Mouse (Mus musculus) left cerebral cortex, adult 2 months (tissue): ENCODE measurements around the gene Plxnb1. TPM values are rescaled to one million over a fixed set of nuclear protein-coding genes. Genes with fewer than 3 reads are reported as not detected.

Experiments used
- DNase-seq, 2 experiments: peaks; one replicate each; pipeline ENCODE4 v3.0.0; 2021 to 2022; ENCODE audit warnings: low spot score in 2 of 2, mixed read lengths in 1 of 2; ENCODE audit errors: extremely low spot score in 1 of 2
- H3K27ac ChIP-seq: fragments of 200-600 bp; 2 replicates; pipeline ENCODE4 v1.8.1; 2022
- H3K4me3 ChIP-seq: fragments of 200-600 bp; 2 replicates; pipeline ENCODE4 v1.8.1; 2022
- CTCF ChIP-seq: fragments of 200-600 bp; IDR thresholded peaks from 2 replicates; pipeline ENCODE4 v1.8.1; 2022; ENCODE audit warnings: antibody characterized with exemption, mild to moderate bottlenecking, moderate library complexity
- intact Hi-C: fragments of 180-260 bp; cut with DNase I; formaldehyde crosslinking; loops from one replicate; pipeline ENCODE4 v1.15.1; 2025
- total RNA-seq, 2 experiments: library from RNA; stranded (reverse); gene quantifications; 2 replicates each; pipeline ENCODE4 v1.2.3; 2021

The Plxnb1 gene
- total RNA-seq, 2 experiments from 2014 or later: 65.0 to 70.5 TPM

DNA sequence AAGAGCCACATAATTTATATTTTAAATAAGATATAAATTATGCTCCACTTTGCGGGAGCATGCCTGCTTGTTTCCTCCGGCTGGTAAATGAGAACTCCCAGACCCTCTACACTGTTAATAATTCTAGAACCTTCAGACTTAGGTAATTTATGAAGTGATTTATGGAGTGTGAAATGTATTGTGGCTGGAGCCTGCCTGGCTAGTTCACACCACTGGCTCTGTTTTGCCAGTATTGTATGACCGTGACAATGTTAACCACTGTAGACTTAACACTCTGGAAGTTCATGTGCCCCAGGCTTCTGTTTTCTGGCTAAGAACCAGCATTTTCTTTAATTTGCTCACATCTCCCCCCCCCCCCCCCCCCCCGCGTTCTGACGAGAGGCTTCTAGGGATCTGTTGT, 12.2 kb downstream of the Plxnb1 start:
- Histone ChIP-seq H3K27ac (no peak overlapping the region), H3K4me3 (no peak overlapping the region)
- intact Hi-C loops: no loop called here
- no peak for TF ChIP-seq CTCF
- DNase-seq: no peak

DNA sequence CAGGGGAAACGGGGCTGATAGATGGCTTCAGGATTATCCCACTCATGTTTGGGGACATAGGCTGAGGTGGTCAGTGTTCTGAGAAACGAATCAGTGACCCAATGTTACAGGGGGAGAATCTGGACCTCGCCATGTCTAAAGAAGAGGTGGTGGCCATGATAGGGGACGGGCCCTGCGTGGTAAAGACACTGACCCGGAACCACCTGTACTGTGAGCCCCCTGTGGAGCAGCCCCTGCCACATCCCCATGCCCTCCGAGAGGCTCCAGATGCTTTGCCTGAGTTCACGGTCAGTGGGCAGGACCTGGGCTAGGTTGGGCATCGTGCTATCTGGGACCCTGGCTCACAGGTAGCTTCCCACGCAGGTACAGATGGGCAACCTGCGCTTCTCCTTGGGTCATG, 15.1 kb downstream of the Plxnb1 start:
- DNase-seq: no peak
- Histone ChIP-seq H3K27ac (no peak overlapping the region), H3K4me3 (no peak overlapping the region)
- intact Hi-C loops: no loop called here
- no peak for TF ChIP-seq CTCF

DNA sequence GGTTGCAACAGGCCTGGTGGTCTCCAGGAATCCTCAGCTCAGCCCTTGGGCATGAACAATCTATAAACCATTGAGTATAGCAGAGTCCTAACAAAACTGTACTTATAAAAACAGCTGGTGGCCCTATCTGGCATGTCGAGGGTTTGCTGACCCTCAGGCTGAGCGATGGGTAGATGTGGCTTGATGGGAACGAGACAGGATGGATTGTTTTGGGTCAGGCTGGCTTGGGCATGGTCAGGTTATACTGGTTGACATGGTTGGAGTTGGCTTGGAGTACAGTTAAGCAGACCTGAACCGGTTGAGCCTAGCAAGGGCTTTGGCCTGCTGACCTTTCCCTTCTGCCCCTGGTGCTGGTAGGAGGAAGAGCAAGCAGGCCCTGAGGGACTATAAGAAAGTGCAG, 15.9 kb downstream of the Plxnb1 start:
- no peak overlapping the region for H3K27ac ChIP-seq
- H3K4me3 ChIP-seq: no peak overlapping the region
- DNase-seq: no peak
- no peak for TF ChIP-seq CTCF
- intact Hi-C loops: no loop called here

DNA sequence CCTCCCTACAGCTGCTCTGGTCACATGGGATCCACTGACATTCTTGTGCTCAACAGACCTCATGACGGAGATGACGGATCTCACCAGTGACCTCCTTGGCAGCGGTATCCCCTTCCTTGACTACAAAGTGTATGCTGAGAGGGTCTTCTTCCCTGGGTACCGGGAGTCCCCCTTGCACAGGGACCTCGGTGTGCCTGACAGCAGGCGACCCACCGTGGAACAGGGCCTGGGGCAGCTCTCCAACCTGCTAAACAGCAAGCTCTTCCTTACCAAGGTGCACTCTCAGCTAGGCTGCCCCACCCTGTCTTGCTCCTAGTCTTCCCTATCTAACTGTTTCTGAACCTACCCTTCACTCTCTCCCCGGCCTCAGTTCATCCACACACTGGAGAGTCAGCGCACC, 16.4 kb downstream of the Plxnb1 start:
- DNase-seq: no peak
- TF ChIP-seq CTCF: no peak
- Histone ChIP-seq H3K4me3 (no peak overlapping the region), H3K27ac (no peak overlapping the region)
- intact Hi-C loops: no loop called here

DNA sequence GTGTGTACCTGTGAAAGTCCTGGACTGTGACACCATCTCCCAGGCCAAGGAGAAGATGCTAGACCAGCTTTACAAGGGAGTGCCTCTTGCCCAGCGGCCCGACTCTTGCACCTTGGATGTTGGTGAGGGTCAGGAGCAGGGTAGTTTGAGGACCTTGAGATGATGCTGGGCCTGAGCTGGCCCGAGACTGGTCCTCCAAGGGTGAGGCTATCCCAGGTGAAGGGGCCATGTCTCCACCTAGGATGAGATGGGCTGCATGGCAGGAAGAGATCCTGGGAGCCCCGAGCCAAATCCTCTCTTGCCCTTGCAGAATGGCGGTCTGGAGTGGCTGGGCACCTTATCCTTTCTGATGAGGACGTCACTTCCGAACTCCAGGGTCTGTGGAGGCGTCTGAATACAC, 18.1 kb downstream of the Plxnb1 start:
- no peak for TF ChIP-seq CTCF
- no peak overlapping the region for H3K27ac ChIP-seq
- H3K4me3 ChIP-seq: no peak overlapping the region
- no peak for DNase-seq
- intact Hi-C loops: no loop called here

DNA sequence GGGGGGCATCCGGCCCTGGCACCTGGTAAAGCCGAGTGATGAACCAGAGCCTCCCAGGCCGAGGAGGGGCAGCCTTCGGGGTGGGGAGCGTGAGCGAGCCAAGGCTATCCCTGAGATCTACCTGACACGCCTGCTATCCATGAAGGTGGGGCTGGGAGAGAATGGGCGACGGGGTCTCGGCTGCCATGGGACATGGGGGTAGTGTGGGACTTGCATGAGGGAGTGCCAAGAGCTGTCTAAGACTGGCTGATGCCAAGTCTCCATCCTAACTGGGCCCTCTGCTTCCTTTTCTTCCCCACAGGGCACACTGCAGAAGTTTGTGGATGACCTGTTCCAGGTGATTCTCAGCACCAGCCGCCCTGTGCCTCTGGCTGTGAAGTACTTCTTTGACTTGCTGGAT, 19.1 kb downstream of the Plxnb1 start:
- TF ChIP-seq CTCF: no peak
- Histone ChIP-seq H3K27ac (no peak overlapping the region), H3K4me3 (no peak overlapping the region)
- no peak for DNase-seq
- intact Hi-C loops: no loop called here

DNA sequence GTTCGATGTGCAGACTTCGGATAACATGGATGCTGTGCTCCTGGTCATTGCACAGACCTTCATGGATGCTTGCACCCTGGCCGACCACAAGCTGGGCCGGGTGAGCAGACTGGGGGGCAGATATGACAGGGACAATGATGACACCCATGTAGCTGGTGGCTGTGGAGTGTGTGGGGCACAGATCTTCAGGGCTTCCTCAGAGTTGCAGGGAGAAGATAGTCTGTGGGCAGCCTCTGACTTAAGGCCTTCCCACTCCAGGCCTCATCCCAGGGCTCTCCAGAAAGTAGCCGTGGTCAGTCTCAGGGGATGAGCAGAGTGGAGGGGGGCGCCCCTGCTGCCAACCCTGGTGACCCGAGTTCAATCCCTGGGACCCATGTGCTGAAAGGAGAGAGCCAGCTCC, 19.7 kb downstream of the Plxnb1 start:
- no peak overlapping the region for H3K4me3 ChIP-seq
- TF ChIP-seq CTCF: no peak
- DNase-seq: no peak
- no peak overlapping the region for H3K27ac ChIP-seq
- intact Hi-C loops: no loop called here

DNA sequence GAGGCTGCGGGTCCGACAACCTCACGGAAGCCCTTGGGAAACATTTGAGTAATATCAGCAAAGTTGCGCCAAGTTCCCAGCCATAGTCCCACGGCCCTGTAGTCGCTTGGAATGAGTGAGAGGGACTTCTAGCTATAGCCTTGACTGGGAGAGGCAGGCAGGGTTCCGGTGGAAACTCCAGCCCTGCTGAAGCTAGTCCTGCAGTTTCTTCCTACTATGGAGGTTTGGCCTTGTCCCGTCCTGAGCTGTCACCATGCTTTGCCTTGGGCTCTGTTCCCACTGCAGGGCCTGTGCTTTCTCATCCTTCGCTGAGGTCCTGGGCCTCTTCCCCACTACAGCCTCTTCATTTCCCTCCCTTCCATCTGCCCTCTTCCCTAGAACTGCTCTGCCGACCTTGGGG, 21.0 kb downstream of the Plxnb1 start:
- no peak for TF ChIP-seq CTCF
- no peak overlapping the region for H3K27ac ChIP-seq
- no peak overlapping the region for H3K4me3 ChIP-seq
- no peak for DNase-seq
- intact Hi-C loops: no loop called here

DNA sequence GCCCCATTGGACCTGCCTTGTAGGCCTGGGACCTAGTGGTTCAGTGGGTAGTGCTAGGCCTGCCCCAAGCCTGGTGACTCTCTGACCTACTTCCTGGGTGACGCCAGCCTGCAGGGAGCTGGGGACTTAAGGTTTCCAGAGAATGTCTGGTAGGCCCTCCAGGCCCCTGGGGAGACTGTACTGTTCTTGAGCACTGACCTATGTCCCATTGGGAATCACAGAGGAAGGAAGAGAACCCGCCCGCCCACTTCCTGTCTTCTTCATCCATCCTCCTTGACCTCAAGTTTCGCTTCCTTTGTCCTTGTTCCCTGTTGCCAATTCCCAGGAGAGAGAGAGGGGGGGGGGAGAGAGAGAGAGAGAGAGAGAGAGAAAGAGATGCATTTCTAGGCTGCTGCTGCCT, 22.9 kb downstream of the Plxnb1 start:
- DNase-seq: no peak
- intact Hi-C loops: no loop called here
- TF ChIP-seq CTCF: no peak
- Histone ChIP-seq H3K27ac (no peak overlapping the region), H3K4me3 (no peak overlapping the region)

DNA sequence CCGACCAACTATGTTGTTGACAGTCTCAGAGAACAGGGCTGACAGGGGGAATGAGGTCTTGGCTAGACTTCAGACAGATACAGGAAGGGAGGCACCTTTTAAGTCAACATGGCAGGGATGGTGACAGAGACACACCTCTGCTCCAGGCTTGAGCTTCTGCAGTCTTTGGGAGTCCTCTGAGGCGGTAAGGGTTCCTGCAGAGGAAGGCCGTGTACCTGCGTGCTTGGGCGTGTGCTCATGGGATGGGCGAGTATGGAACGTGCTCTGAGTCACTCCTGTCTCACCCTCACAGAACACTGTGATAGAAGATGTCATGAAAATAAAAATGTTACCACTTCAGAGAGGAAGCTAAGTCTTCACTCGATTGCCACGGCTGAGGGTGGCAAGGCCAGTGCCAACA, 24.4 kb downstream of the Plxnb1 start:
- intact Hi-C loops: no loop called here
- DNase-seq: no peak

DNA sequence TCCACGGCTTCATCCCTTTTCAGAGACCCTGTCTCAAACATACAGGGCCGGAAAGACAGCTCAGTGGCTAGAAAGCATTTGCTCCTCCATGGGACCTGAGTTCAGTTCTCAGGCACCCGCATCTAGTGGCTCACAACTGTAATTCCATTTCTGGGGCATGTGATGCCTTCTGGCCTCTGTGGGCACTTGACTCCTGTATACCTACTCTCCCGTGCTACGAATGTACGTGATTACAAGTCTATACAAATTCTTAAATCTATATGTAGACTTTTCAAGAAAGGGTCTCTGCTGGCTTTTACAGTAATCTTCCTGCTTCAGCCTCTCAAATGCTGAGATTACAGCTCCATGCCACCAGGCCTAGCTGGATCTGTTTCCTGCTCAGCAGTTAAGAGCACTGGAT, 25.8 kb downstream of the Plxnb1 start:
- intact Hi-C loops: loop anchor here (10.0 kb wide), 2 partner anchors 714 to 744 kb away; partner anchors contain the start of gene Nme6
- Histone ChIP-seq H3K27ac (no peak overlapping the region), H3K4me3 (no peak overlapping the region)
- no peak for TF ChIP-seq CTCF
- DNase-seq: no peak

More for the DNA sequence above, 24.4 kb downstream of the Plxnb1 start:
- TF ChIP-seq CTCF: no peak
- no peak overlapping the region for H3K27ac ChIP-seq
- no peak overlapping the region for H3K4me3 ChIP-seq

DNA sequence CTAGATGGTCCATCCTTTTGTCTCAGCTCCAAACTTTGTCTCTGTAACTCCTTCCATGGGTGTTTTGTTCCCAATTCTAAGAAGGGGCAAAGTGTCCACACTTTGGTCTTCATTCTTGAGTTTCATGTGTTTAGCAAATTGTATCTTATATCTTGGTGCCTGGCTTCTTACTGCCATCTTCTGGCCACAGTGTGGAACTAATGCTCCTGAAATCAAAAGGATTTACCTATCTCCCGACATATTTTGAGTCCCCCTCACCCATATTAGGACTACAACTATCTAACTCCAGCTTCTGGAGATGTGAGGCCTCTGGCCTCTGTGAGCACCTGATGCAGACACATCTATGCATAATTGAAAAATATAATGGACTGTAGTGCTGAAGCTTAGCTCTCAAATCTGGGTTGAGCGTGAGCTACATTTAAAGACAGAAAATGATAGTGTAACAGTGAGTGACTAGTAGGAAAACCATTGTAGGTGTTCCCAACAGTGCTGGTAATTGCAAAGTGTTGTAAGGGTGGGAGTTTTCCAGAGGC, 27.4 kb downstream of the Plxnb1 start:
- no peak for DNase-seq
- peak; percentile 72 for TF ChIP-seq CTCF
- intact Hi-C loops: loop anchor here (1.0 to 10.0 kb wide), 4 partner anchors 34 to 742 kb away; partner anchors contain the start of gene Nme6
- Histone ChIP-seq H3K4me3 (no peak overlapping the region), H3K27ac (no peak overlapping the region)

DNA sequence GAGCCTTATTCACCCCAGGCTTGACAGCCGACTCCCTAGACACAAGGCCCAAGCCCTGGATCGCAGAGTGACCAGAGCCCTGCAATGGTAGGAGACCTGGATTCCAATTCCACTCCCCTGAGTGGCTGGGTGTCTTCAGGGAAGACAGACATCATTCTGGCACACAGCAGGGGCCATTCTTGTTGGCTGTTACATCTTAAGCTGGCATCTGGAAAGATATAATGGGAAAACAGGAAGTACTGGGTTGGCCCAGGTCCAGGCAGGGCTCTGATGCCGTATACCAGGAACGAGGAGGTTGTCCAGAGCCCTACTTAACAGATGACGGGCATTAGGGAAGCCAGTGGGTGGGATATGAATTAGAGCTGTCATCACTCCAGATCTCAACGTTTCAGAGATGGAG, 28.1 kb downstream of the Plxnb1 start:
- intact Hi-C loops: loop anchor here (2.0 to 10.0 kb wide), 3 partner anchors 122 to 742 kb away; partner anchors contain the start of gene Nme6
- H3K4me3 ChIP-seq: no peak overlapping the region
- no peak for TF ChIP-seq CTCF
- H3K27ac ChIP-seq: no peak overlapping the region
- DNase-seq: no peak
